Mouse (Mus musculus): ENCODE measurements around the gene Rilpl1.

The Rilpl1 gene

DNA sequence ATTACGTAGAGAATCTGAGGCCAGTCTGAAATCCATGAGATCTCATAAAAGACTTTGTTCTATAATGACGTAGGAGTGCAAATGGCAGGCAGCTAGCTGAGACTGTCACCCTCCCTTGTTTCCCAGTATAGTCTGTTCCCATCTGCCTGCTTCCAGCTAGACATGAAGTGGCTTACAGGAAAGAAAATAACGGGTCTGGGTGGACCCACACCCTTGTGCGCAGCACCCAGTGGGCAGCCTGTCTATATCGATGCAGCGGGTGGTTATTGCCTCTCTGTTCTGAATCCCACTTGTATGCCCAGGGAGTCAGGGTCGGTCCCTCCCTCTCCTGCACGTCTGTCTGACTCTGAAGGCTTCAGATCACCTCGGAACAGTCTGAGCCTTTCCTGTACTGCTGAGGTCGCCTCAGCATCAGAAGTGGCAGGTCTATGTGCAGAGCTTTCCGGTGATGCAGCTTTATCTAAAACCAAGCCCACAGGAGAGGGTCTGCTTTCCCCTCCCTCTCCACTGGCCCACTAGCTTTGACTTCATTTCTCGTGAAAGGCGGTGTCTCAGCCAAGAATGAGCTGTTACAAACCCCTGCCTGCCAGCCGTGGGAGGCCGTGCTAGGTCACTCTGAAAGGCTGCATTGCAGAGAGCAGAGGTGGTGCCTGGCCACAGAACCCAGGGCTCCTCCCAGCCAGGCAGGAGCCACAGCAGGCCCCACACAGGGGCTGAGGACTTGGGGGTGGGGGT is 78.5 kb downstream of the Rilpl1 start:
- peak; percentile 66 for ATAC-seq (ENCODE audit: low TSS enrichment)

GRCm38 (mm10) chr5:124450641-124451340 is 80.4 kb downstream of the Rilpl1 start:
- ATAC-seq (ENCODE audit: low TSS enrichment) = no peak

- ATAC-seq (ENCODE audit: low TSS enrichment) = no peak
Observed at GRCm38 (mm10) chr5:124450051-124450450, 81.1 kb downstream of the Rilpl1 start.

GRCm38 (mm10) chr5:124449494-124449893 is 81.7 kb downstream of the Rilpl1 start:
- no peak for ATAC-seq (ENCODE audit: low TSS enrichment)

- ATAC-seq (ENCODE audit: low TSS enrichment) = no peak
Observed at GRCm38 (mm10) chr5:124446301-124446881, 84.8 kb downstream of the Rilpl1 start.

GRCm38 (mm10) chr5:124445621-124446293 is 85.4 kb downstream of the Rilpl1 start:
- no peak for ATAC-seq (ENCODE audit: low TSS enrichment)

DNA sequence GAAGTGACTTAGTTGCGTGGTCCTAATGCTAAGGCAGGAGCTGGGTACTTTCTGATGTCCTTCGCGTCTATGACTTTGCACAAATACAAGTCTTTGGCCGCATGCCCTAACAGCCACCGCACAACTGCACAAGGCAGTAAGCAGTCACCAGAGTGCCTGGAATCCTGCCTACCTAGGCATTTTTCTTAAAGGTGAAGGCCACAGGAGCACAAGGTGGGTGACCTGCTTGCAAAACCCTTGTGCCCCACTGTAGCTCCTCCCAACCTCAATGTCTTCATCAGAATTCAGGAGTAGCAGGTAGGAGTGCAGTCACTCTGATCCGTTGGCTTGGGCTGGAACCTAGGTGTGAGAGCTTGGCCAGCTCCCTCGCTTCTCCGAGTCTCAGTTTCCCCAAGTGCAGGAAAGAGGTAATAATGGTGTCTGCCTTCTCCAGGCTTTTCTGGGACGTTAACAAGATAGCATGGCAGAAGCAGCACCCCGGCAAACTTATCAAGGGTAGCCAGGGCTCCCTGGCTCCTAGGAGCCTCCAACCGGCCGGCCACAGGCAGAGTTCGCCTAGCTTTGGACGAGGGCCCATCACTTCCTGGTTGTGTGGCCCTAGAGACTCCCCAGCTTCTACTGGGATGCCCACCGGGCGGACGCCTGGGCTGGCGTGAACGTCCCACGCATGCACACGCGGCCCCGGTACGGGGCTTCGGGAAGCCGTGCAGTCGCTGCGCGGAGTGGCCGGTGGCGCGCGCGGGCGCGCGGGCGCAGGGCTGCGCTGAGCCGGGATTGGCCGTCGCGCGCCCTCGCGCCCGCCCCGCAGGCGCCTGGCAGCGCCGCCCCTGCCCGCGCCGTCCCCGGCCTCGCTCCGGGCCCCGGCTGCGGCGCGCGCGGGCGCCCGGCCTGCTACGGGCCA is 86.3 kb downstream of the Rilpl1 start:
- ATAC-seq (ENCODE audit: low TSS enrichment) = peak; percentile 77

DNA sequence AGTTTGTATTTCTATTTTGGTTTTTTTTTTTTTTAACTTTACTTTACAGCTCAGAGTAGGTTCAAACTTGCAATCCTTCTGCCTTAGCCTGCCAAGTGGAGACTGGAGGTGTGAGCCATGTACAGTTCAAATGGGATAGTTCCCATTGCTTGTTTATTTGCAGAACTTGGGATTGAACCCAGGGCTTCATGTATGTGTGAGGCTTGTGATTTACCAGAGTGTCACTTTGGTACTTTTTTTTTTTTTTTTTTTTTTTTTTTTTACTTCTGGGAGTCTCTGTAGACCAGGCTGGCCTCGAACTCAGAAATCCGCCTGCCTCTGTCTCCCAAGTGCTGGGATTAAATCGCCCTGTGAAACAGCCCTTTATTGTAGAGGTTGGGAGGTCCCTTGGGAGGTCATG is 87.0 kb downstream of the Rilpl1 start:
- no peak for ATAC-seq (ENCODE audit: low TSS enrichment)

All from frontal cortex, adult (tissue).